Mouse (Mus musculus) urinary bladder, postnatal 14 days (tissue): ENCODE results near the gene 4930438A08Rik.
"Not testable (repeated sequence)": the region's sequence is repeated elsewhere in the genome, so short reads cannot be mapped to it uniquely, and the experiment has no call there.

Experiments
- DNase-seq: peaks from one replicate; pipeline ENCODE4 v3.0.0; 2021; ENCODE audit warnings: low spot score

The 4930438A08Rik gene

GRCm38 (mm10) chr11:58281970-58282496 lies 7.4 kb downstream of the 4930438A08Rik start:
- DNase-seq = no peak

- no peak for DNase-seq
These were observed 7.9 kb downstream of the 4930438A08Rik start for GRCm38 (mm10) chr11:58282518-58282917.

GRCm38 (mm10) chr11:58289992-58290682 lies 15.5 kb downstream of the 4930438A08Rik start:
- DNase-seq = no peak

- DNase-seq = no peak
These were observed 16.2 kb downstream of the 4930438A08Rik start for GRCm38 (mm10) chr11:58290812-58291211.

- DNase-seq = no peak
These were observed 18.2 kb downstream of the 4930438A08Rik start for GRCm38 (mm10) chr11:58292791-58293190.

GRCm38 (mm10) chr11:58297396-58297795 lies 22.8 kb downstream of the 4930438A08Rik start:
- no peak for DNase-seq

- DNase-seq = peak; percentile 76
These were observed 26.5 kb downstream of the 4930438A08Rik start for GRCm38 (mm10) chr11:58301057-58301456.

GRCm38 (mm10) chr11:58301837-58302754 lies 27.5 kb downstream of the 4930438A08Rik start:
- peak; percentile 95 for DNase-seq

- DNase-seq = no peak
These were observed 28.3 kb downstream of the 4930438A08Rik start for GRCm38 (mm10) chr11:58302774-58303445.

GRCm38 (mm10) chr11:58303594-58303993 lies 29.0 kb downstream of the 4930438A08Rik start:
- no peak for DNase-seq

- DNase-seq = not testable (repeated sequence)
These were observed 30.7 kb downstream of the 4930438A08Rik start for GRCm38 (mm10) chr11:58305299-58305698.

GRCm38 (mm10) chr11:58306860-58307308 lies 32.3 kb downstream of the 4930438A08Rik start, which contains the start of gene Zfp692:
TSS of gene Zfp692 (plus strand) at chr11:58307069.
- peak; percentile 95 for DNase-seq

- DNase-seq = peak; percentile 87
These were observed 32.9 kb downstream of the 4930438A08Rik start for GRCm38 (mm10) chr11:58307411-58308080.

- no peak for DNase-seq
These were observed 34.1 kb downstream of the 4930438A08Rik start for GRCm38 (mm10) chr11:58308661-58309060.

GRCm38 (mm10) chr11:58314069-58314468 lies 39.5 kb downstream of the 4930438A08Rik start:
- DNase-seq = no peak

- DNase-seq = no peak
These were observed 41.1 kb downstream of the 4930438A08Rik start for GRCm38 (mm10) chr11:58315536-58316168.

GRCm38 (mm10) chr11:58316344-58316743 lies 41.7 kb downstream of the 4930438A08Rik start:
- DNase-seq = no peak

- DNase-seq = no peak
These were observed 42.3 kb downstream of the 4930438A08Rik start for GRCm38 (mm10) chr11:58316768-58317390.

GRCm38 (mm10) chr11:58322824-58323569 lies 48.4 kb downstream of the 4930438A08Rik start:
- DNase-seq = peak; percentile 98
